Mouse (Mus musculus): Measurements from ENCODE around the gene Samd14.
A peak's percentile ranks its signal among the peaks of the same experiment; 100 is the strongest.

The Samd14 gene

GRCm38 (mm10) chr11:94989562-94990017 lies 20.1 kb upstream of the Samd14 start:
- DNase-seq (ENCODE audit: low read depth, low spot score) = peak; percentile 87

GRCm38 (mm10) chr11:94990102-94990748 lies 19.5 kb upstream of the Samd14 start:
- DNase-seq (ENCODE audit: low read depth, low spot score) = no peak

- peak; percentile 93 for DNase-seq (ENCODE audit: low read depth, low spot score)
These were observed 18.7 kb upstream of the Samd14 start, which contains the start of gene Ppp1r9b for GRCm38 (mm10) chr11:94990749-94991577. Gene Ppp1r9b, plus strand, starts transcription at chr11:94991035.

GRCm38 (mm10) chr11:94991641-94992479 lies 17.8 kb upstream of the Samd14 start:
- DNase-seq (ENCODE audit: low read depth, low spot score) = peak; percentile 67

- no peak for DNase-seq (ENCODE audit: low read depth, low spot score)
These were observed 17.3 kb upstream of the Samd14 start for GRCm38 (mm10) chr11:94992480-94992753.

GRCm38 (mm10) chr11:94992754-94993606 lies 16.7 kb upstream of the Samd14 start:
- DNase-seq (ENCODE audit: low read depth, low spot score) = peak; percentile 61

- DNase-seq (ENCODE audit: low read depth, low spot score) = no peak
These were observed 15.4 kb upstream of the Samd14 start for GRCm38 (mm10) chr11:94994208-94994814.

- no peak for DNase-seq (ENCODE audit: low read depth, low spot score)
These were observed 14.5 kb upstream of the Samd14 start for GRCm38 (mm10) chr11:94994947-94995772.

- no peak for DNase-seq (ENCODE audit: low read depth, low spot score)
These were observed 13.6 kb upstream of the Samd14 start for GRCm38 (mm10) chr11:94996101-94996500.

GRCm38 (mm10) chr11:94996984-94997383 lies 12.7 kb upstream of the Samd14 start:
- no peak for DNase-seq (ENCODE audit: low read depth, low spot score)

GRCm38 (mm10) chr11:94997596-94997995 lies 12.1 kb upstream of the Samd14 start:
- peak; percentile 43 for DNase-seq (ENCODE audit: low read depth, low spot score)

GRCm38 (mm10) chr11:94998041-94998531 lies 11.6 kb upstream of the Samd14 start:
- DNase-seq (ENCODE audit: low read depth, low spot score) = peak; percentile 77

- no peak for DNase-seq (ENCODE audit: low read depth, low spot score)
These were observed 9.6 kb upstream of the Samd14 start for GRCm38 (mm10) chr11:95000128-95000527.

GRCm38 (mm10) chr11:95000548-95000947 lies 9.1 kb upstream of the Samd14 start:
- DNase-seq (ENCODE audit: low read depth, low spot score) = peak; percentile 72

- peak; percentile 85 for DNase-seq (ENCODE audit: low read depth, low spot score)
These were observed 8.6 kb upstream of the Samd14 start for GRCm38 (mm10) chr11:95001058-95001457.

GRCm38 (mm10) chr11:95001584-95002347 lies 7.9 kb upstream of the Samd14 start:
- DNase-seq (ENCODE audit: low read depth, low spot score) = no peak

- no peak for DNase-seq (ENCODE audit: low read depth, low spot score)
These were observed 7.0 kb upstream of the Samd14 start for GRCm38 (mm10) chr11:95002705-95003104.

GRCm38 (mm10) chr11:95004136-95004936 lies 5.3 kb upstream of the Samd14 start:
- no peak for DNase-seq (ENCODE audit: low read depth, low spot score)

All from CD4-positive, CD25-positive, alpha-beta regulatory T cell, adult 2 months (primary cell).